Mouse (Mus musculus) cerebellum, adult 2 months (tissue): ENCODE results near the gene Pfkp. TPM values are rescaled to one million over a fixed set of nuclear protein-coding genes. Genes with fewer than 3 reads are reported as not detected.
A peak's percentile ranks its signal among the peaks of the same experiment; 100 is the strongest.

Experiments
- DNase-seq, 2 experiments: peaks; one replicate each; pipeline ENCODE4 v3.0.0; 2021
- H3K27ac ChIP-seq: fragments of 200-500 bp; 2 replicates; pipeline ENCODE4 v1.5.1; 2012; ENCODE audit warnings: low read length, control low read depth, inconsistent platforms; ENCODE audit not compliant: insufficient read depth
- H3K27me3 ChIP-seq: fragments of 200-500 bp; 2 replicates; pipeline ENCODE4 v1.6.1; 2012; ENCODE audit warnings: inconsistent platforms, mild to moderate bottlenecking, low read length, moderate library complexity; ENCODE audit not compliant: control insufficient read depth, insufficient read depth
- H3K4me1 ChIP-seq: fragments of 200-500 bp; 2 replicates; pipeline ENCODE4 v1.6.1; 2011; ENCODE audit warnings: low read length; ENCODE audit not compliant: control insufficient read depth, insufficient read depth
- H3K4me3 ChIP-seq: fragments of 200-500 bp; replicated peaks from 2 replicates; pipeline ENCODE3; 2011; ENCODE audit warnings: mild to moderate bottlenecking, low read depth, low read length, control low read depth; ENCODE audit not compliant: insufficient read depth
- CTCF ChIP-seq: fragments of 200-500 bp; IDR thresholded peaks from 2 replicates; pipeline ENCODE4 v1.5.1; 2011; ENCODE audit warnings: low read depth, mild to moderate bottlenecking, control low read depth, low read length, moderate library complexity, borderline replicate concordance; ENCODE audit not compliant: insufficient read depth
- POLR2A ChIP-seq: fragments of 200-500 bp; IDR thresholded peaks from 2 replicates; pipeline ENCODE4 v1.6.1; 2011; ENCODE audit warnings: low read length, control low read depth, borderline replicate concordance; ENCODE audit not compliant: insufficient read depth
- WGBS: fragments of 180-500 bp; shearing (Covaris S2); methylation state at CpG from one replicate; pipeline ENCODE4 v1.1.7; 2018; 5-methylcytosine and 5-hydroxymethylcytosine counted together
- polyA plus RNA-seq: library from polyadenylated mRNA; depleted of rRNA; stranded (reverse); fragments of >200 nt; gene quantifications from 2 replicates; pipeline ENCODE4 v1.2.3, GENCODE M21; 2012

Pfkp gene
- polyA plus RNA-seq, 1 experiment = 204 TPM

GRCm38 (mm10) chr13:6643026-6643425 lies 5.6 kb downstream of the Pfkp start:
- no peak overlapping the region for H3K4me3 ChIP-seq
- no peak for DNase-seq
- H3K27ac ChIP-seq = no peak overlapping the region
- H3K27me3 ChIP-seq = no peaks in the 10 kb centered on the region; the same call in 1 of the 2 replicates
- H3K4me1 ChIP-seq = peaks cover 9% of the 10 kb centered on the region
- WGBS = 81% methylated on average over 4 of the region's 4 CpGs
- TF ChIP-seq CTCF (no peak), POLR2A (no peak)

- no peak overlapping the region for H3K4me3 ChIP-seq
- H3K27me3 ChIP-seq = no peaks in the 10 kb centered on the region; the same call in 1 of the 2 replicates
- 80% methylated on average over 5 of the region's 5 CpGs for WGBS
- TF ChIP-seq POLR2A (no peak), CTCF (no peak)
- peak in 1 of 2 experiments; percentile 33 for DNase-seq
- H3K4me1 ChIP-seq = peaks cover 9% of the 10 kb centered on the region
- H3K27ac ChIP-seq = no peak overlapping the region
These were observed 6.1 kb downstream of the Pfkp start for GRCm38 (mm10) chr13:6642453-6642852.

- H3K4me1 ChIP-seq = peaks cover 9% of the 10 kb centered on the region
- H3K4me3 ChIP-seq = no peak overlapping the region
- no peak overlapping the region for H3K27ac ChIP-seq
- TF ChIP-seq CTCF (no peak), POLR2A (no peak)
- no peak for DNase-seq
- no peaks in the 10 kb centered on the region; the same call in 1 of the 2 replicates for H3K27me3 ChIP-seq
- WGBS = 79% methylated on average over 1 of the region's 1 CpGs
These were observed 7.1 kb downstream of the Pfkp start for GRCm38 (mm10) chr13:6641497-6641896.

GRCm38 (mm10) chr13:6639507-6640030 lies 9.0 kb downstream of the Pfkp start:
- WGBS = 77% methylated on average over 5 of the region's 5 CpGs
- H3K4me3 ChIP-seq = no peak overlapping the region
- no peak for TF ChIP-seq POLR2A
- no peak for TF ChIP-seq CTCF
- no peak for DNase-seq
- no peak overlapping the region for H3K27ac ChIP-seq
- no peaks in the 10 kb centered on the region; the same call in 1 of the 2 replicates for H3K27me3 ChIP-seq
- H3K4me1 ChIP-seq = peaks cover 3% of the 10 kb centered on the region

GRCm38 (mm10) chr13:6638976-6639375 lies 9.6 kb downstream of the Pfkp start:
- WGBS = 92% methylated on average over 3 of the region's 3 CpGs
- DNase-seq = no peak
- H3K4me1 ChIP-seq = peaks cover 3% of the 10 kb centered on the region
- H3K4me3 ChIP-seq = no peak overlapping the region
- H3K27ac ChIP-seq = no peak overlapping the region
- TF ChIP-seq POLR2A (no peak), CTCF (no peak)
- H3K27me3 ChIP-seq = no peaks in the 10 kb centered on the region; the same call in 1 of the 2 replicates

- WGBS = 43% methylated on average over 1 of the region's 1 CpGs
- TF ChIP-seq CTCF = no peak
- TF ChIP-seq POLR2A = no peak
- no peak overlapping the region for H3K27ac ChIP-seq
- H3K27me3 ChIP-seq = no peaks in the 10 kb centered on the region; the same call in 1 of the 2 replicates
- DNase-seq = no peak
- H3K4me1 ChIP-seq = peaks cover 5% of the 10 kb centered on the region
- no peak overlapping the region for H3K4me3 ChIP-seq
These were observed 10.2 kb downstream of the Pfkp start for GRCm38 (mm10) chr13:6638425-6638824.

GRCm38 (mm10) chr13:6637534-6638124 lies 10.9 kb downstream of the Pfkp start:
- Histone ChIP-seq H3K4me3 (no peak overlapping the region), H3K27ac (no peak overlapping the region), H3K4me1 (peaks cover 2% of the 10 kb centered on the region; the same call in 1 of the 2 replicates), H3K27me3 (no peaks in the 10 kb centered on the region; the same call in 1 of the 2 replicates)
- no peak for DNase-seq
- TF ChIP-seq CTCF (no peak), POLR2A (no peak)
- WGBS = 88% methylated on average over 7 of the region's 7 CpGs

GRCm38 (mm10) chr13:6636976-6637375 lies 11.6 kb downstream of the Pfkp start:
- no peak overlapping the region for H3K4me3 ChIP-seq
- WGBS = 85% methylated on average over 4 of the region's 4 CpGs

More at GRCm38 (mm10) chr13:6636976-6637375, 11.6 kb downstream of the Pfkp start:
- H3K27me3 ChIP-seq = no peaks in the 10 kb centered on the region; the same call in 1 of the 2 replicates
- DNase-seq = no peak
- no peak overlapping the region for H3K27ac ChIP-seq
- H3K4me1 ChIP-seq = peaks cover 9% of the 10 kb centered on the region
- TF ChIP-seq POLR2A (no peak), CTCF (no peak)
